Mouse (Mus musculus) E14TG2a.4 (cell line): ENCODE measurements around the gene Gm20696.

Experiments
- H3K27me3 ChIP-seq: 2 replicates; pipeline ENCODE4 v1.6.1; 2014; ENCODE audit warnings: low read length, control low read depth; ENCODE audit not compliant: insufficient read depth
- H3K36me3 ChIP-seq: 2 replicates; pipeline ENCODE4 v1.6.1; 2014; ENCODE audit warnings: low read length, control low read depth; ENCODE audit not compliant: insufficient read depth
- H3K4me1 ChIP-seq: replicated peaks from 2 replicates; pipeline ENCODE4 v1.6.1; 2014; ENCODE audit warnings: low read depth, low read length, control low read depth
- H3K4me3 ChIP-seq: replicated peaks from 2 replicates; pipeline ENCODE4 v1.5.1; 2014; ENCODE audit warnings: mild to moderate bottlenecking, low read length
- H3K9me3 ChIP-seq: 2 replicates; pipeline ENCODE4 v1.6.1; 2014; ENCODE audit warnings: low read length, control low read depth
- CTCF ChIP-seq: conservative IDR thresholded peaks from 2 replicates; pipeline ENCODE4 v1.5.1; 2014; ENCODE audit warnings: low read length
- NANOG ChIP-seq: IDR thresholded peaks from 2 replicates; pipeline ENCODE4 v1.6.1; 2014; ENCODE audit warnings: borderline replicate concordance, low read length, mixed read lengths
- POU5F1 ChIP-seq: IDR thresholded peaks from 2 replicates; pipeline ENCODE4 v1.6.1; 2014; ENCODE audit warnings: low read length, borderline replicate concordance

Gene Gm20696

DNA sequence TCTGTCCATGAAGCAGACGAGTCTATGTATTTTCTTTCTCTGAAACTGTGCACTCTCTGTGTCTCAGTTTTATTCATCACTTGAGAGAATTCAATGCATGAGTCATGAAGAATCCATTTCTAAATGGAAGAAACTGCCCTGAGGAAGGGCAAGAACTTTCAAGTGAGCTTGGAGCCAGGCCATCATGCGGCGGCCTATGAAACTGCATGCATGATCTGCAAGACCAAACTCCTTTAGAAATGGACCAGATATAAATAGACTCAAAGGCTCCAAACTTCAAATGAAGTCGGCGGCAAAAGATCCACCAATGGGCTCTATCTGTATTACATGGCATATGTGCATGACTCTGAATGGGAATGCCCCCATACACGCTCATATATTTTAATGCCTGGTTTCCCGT lies 321.6 kb downstream of the Gm20696 start:
- Histone ChIP-seq H3K4me3 (no peak overlapping the region), H3K9me3 (no peaks in the 10 kb centered on the region), H3K4me1 (no peaks in the 10 kb centered on the region), H3K36me3 (no peaks in the 10 kb centered on the region), H3K27me3 (no peaks in the 10 kb centered on the region)
- no peak for TF ChIP-seq CTCF
- TF ChIP-seq NANOG, result no peak
- TF ChIP-seq POU5F1, result no peak

DNA sequence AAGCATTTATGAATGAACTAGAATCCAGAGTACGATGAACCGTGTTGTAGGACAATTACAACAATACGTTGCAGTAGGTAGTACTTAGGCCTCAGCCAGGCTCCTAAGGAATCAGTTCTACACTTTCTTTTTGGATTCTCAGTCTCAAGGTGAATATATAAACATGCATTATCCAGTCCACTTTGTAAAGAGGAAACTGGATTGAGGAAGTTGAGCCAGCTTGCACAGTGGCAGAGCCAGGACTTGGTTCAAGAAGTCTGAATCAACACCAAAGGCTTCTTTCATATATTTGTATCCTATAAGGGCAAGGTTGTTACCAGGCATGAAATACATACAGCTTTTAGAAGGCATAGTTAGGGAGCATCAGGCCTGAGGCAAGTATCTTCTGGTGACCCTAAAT lies 322.2 kb downstream of the Gm20696 start:
- Histone ChIP-seq H3K4me1 (no peaks in the 10 kb centered on the region), H3K4me3 (no peak overlapping the region), H3K36me3 (no peaks in the 10 kb centered on the region), H3K27me3 (no peaks in the 10 kb centered on the region), H3K9me3 (no peaks in the 10 kb centered on the region)
- TF ChIP-seq CTCF, result no peak
- TF ChIP-seq NANOG, result no peak
- TF ChIP-seq POU5F1, result no peak

DNA sequence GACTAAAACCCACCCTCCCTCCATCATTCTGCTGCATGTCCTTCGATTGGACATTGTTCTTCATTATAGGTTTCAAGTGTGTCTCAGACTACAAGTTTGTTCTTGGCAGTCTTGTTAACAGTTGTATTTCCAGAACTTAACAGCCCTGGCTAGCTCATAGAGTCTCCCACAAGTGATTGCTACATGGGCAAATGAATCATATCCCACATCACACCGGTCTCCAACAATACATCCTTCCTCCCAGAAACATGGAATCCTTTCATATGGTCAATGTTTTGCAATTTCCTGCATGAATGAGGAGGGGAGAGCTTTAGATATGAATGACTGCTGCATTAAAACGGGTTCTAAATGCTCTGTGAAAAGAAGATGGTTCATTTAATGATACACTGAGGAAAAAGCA lies 322.8 kb downstream of the Gm20696 start:
- Histone ChIP-seq H3K36me3 (no peaks in the 10 kb centered on the region), H3K27me3 (no peaks in the 10 kb centered on the region), H3K4me3 (no peak overlapping the region), H3K9me3 (no peaks in the 10 kb centered on the region), H3K4me1 (no peaks in the 10 kb centered on the region)
- no peak for TF ChIP-seq CTCF

DNA sequence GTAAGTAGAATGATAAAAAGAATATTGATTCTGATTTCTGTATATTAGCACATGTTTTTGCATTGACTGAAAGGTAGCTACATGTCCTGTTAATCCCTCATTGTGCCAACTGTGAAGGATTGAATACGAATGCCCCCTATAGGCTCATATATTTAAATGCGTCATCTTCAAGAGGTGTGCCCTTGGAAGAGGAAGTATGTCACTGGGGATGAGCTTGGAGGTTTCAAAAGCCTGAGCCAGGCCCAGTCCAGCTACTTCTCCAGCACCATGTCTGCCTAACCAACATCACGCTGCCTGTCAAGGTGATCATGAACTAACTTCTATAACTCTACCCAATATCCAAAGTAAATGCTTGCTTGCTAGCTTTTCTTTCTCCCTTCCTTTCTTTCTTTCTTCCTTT lies 324.2 kb downstream of the Gm20696 start:
- no peak for TF ChIP-seq POU5F1
- no peak for TF ChIP-seq NANOG
- TF ChIP-seq CTCF, result no peak
- Histone ChIP-seq H3K4me3 (no peak overlapping the region), H3K4me1 (no peaks in the 10 kb centered on the region), H3K9me3 (no peaks in the 10 kb centered on the region), H3K27me3 (0 out of 2 replicates have a peak, but pooled peaks cover 3% of the 10 kb centered on the region), H3K36me3 (no peaks in the 10 kb centered on the region)

DNA sequence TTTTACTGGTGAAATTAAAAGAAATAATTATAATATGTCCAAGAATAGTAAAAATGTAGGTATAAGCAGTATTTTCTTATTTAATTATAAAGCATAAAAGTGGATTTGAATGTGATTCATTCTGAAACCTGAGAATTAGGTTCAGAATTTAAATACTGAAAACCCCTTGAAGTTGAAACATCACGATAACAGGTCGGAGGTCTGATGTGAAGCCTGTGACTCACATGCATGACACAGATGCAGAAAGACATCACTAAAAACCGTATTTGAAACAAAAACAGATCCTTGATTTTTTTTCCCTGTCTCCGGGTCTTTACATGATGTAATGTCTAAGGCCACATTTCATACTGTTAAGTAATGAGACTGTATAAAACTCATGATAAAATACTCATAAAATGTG lies 325.7 kb downstream of the Gm20696 start:
- no peaks in the 10 kb centered on the region for H3K36me3 ChIP-seq
- TF ChIP-seq CTCF, result no peak
- TF ChIP-seq NANOG, result no peak
- no peak for TF ChIP-seq POU5F1
- no peak overlapping the region for H3K4me3 ChIP-seq
- 0 out of 2 replicates have a peak, but pooled peaks cover 3% of the 10 kb centered on the region for H3K27me3 ChIP-seq
- H3K4me1 ChIP-seq, result no peaks in the 10 kb centered on the region
- H3K9me3 ChIP-seq, result no peaks in the 10 kb centered on the region

DNA sequence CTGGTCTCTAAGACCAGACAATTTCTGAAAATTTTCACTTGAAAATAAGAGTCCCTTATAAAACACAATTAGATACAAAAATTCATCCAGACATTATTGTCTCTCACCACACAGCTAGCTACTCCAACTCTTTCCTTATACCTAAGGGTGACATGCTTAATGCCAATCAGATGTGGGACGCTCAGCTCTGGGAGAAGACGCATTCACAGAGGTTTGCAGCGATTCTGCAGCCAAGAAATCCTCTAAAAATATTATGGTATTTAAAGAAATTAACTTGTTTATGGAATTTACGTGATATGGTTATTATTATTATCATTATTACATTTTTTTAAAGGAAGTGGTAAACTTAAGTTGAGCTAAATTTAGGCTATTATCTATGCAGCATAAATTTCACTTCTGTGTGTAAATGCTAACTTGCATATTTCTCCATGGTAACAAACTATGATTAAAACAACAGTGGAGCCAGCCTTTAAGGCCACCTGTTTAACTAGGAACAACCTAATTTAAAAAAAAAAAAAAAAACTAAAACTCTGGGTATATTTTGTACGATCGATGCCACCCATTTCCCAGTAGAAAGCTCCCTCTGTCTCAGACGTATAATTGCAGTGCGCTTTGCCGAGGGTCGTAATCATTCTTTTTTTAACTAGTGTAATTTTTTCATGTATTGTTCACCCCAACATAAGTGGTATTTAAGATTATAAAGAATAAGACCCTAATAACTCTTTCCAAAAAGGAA lies 326.4 kb downstream of the Gm20696 start:
- H3K9me3 ChIP-seq, result no peaks in the 10 kb centered on the region
- no peaks in the 10 kb centered on the region for H3K36me3 ChIP-seq
- TF ChIP-seq CTCF, result no peak
- no peak for TF ChIP-seq NANOG
- TF ChIP-seq POU5F1, result no peak
- 0 out of 2 replicates have a peak, but pooled peaks cover 3% of the 10 kb centered on the region for H3K27me3 ChIP-seq
- no peaks in the 10 kb centered on the region for H3K4me1 ChIP-seq
- no peak overlapping the region for H3K4me3 ChIP-seq

DNA sequence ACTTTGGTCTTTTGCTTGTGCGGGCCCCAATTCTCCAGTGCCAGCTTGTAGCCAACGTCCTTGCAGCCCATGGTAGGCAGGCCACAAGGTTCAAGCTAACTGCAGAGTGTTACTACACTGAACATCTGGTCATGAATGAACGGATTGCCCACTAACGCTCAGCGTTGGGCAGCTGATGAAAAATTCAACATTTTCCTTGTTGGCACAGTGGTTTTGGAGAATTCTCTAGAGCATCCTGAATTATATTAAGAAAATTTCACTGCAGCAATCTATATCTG lies 327.3 kb downstream of the Gm20696 start:
- Histone ChIP-seq H3K4me3 (no peak overlapping the region), H3K36me3 (no peaks in the 10 kb centered on the region), H3K27me3 (0 out of 2 replicates have a peak, but pooled peaks cover 3% of the 10 kb centered on the region), H3K4me1 (no peaks in the 10 kb centered on the region), H3K9me3 (no peaks in the 10 kb centered on the region)
- no peak for TF ChIP-seq CTCF
- TF ChIP-seq POU5F1, result no peak
- no peak for TF ChIP-seq NANOG

DNA sequence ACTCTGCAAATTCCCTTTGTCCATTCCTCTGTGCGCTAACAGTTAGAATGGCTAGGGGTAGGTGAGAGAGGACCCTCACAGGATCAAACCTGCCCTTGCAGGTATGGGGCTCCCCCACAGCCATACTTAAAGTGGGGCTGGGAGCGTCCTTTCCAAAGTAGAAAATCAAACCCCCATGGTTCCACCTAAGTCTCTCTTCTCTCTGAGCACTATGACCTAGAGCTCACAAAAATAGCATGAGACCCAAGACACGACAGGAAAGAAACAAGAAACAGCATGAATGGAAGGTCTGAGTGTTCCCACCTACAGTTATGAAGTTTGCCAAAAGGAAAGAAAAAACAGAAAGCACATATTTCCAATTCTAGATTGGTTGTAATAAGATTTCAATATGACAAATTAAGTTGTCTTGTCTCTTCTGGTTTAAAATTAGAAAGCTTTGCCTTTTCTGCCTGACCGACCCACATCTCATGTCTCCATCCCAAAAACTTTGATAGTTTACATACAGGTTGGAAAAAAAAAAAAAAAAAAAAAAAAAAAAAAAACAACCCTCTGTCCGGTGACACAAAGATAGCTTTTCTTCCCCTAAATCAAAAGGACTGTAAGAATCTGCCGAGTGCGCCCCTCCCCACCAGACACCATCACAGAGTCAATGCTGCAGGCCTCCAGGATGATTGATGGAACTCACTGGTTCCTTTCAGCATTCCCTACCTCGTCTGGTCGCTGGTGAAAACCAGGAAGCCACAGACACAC lies 327.8 kb downstream of the Gm20696 start:
- H3K27me3 ChIP-seq, result 0 out of 2 replicates have a peak, but pooled peaks cover 3% of the 10 kb centered on the region
- H3K36me3 ChIP-seq, result no peaks in the 10 kb centered on the region

More for the DNA sequence above, 327.8 kb downstream of the Gm20696 start:
- TF ChIP-seq CTCF (no peak), NANOG (no peak), POU5F1 (no peak)
- Histone ChIP-seq H3K4me1 (no peaks in the 10 kb centered on the region), H3K9me3 (no peaks in the 10 kb centered on the region), H3K4me3 (no peak overlapping the region)
